Mouse (Mus musculus) kidney, adult 11 months (tissue): ENCODE results near the gene Acbd6.

ENCODE experiments used
- DNase-seq: peaks from one replicate; pipeline ENCODE4 v3.0.0; 2022

Gene Acbd6

DNA sequence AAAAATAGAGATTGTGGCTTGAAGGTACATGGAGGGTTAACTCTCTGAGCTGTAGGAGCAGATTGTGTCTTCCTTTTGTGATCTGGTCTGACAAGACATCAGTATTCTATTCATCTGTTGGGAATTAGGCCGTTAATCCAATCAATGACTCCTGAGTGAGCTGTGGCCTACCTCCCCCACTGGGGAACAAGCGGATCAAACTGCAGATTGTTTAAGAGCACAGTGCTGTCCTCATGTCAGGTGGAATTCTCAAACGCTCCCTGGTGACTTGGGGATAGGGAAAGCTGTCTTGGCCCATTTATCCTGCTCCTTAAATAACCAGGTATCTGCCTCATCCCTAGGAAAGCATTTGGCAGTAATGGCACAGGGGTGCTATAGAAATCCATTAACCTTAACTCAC lies 97.0 kb downstream of the Acbd6 start:
- DNase-seq: no peak

DNA sequence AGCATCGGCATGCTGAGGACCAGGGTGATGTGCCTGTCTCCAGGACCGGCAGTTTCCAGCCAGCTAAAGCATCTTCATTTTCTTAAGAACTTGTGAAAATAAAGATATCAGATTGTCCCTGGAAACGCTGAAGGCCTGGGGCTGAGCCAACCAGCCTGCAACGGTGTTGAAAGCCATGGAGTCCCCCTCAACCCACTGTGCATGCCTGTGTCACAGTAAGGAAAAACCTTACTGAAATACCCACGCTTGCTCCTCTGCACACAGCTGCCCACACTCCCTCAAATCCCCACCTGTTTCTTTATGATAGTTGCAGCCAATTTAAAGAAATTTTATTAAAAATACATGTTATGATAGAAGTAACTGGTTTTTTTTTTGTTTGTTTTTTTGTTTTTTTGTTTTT lies 98.4 kb downstream of the Acbd6 start:
- no peak for DNase-seq

DNA sequence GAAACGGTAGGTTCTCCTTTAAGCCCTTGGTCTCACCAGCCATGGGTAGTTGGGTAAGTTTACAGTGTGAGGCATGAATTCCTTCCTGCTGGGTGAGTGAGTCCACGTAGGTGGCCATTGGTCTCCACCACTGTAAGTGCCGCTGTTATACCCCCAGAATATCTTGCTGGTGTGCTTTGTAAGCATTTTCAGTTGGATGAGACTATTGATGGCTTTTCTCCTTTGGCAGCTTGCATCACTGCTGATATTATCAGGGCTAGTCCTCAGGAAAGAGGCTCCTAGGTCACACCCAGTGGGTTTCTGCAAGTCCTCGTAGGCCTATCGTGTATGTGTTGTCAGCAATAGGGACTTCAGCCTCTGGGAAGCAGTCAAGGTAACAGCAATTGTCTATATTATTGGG lies 106.1 kb downstream of the Acbd6 start:
- no peak for DNase-seq

DNA sequence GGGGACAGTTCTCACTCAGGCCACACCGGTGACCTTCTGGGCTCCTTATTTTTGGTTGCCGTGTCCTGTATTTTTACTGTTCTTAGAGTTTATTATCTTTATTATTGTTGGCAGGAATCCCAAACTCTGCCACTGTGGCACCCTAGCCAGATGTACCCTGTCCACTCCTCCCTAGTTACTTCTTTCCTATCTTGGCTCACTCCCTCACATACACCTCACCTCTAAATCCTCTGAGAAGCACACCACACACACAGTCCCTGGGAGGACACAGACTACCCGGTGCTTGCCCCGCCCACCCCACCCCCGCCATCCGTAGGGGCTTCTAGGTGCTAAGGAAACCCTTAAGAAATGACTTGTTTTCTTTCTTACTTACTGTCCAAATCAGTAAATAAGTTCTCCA lies 117.7 kb downstream of the Acbd6 start:
- DNase-seq: no peak

DNA sequence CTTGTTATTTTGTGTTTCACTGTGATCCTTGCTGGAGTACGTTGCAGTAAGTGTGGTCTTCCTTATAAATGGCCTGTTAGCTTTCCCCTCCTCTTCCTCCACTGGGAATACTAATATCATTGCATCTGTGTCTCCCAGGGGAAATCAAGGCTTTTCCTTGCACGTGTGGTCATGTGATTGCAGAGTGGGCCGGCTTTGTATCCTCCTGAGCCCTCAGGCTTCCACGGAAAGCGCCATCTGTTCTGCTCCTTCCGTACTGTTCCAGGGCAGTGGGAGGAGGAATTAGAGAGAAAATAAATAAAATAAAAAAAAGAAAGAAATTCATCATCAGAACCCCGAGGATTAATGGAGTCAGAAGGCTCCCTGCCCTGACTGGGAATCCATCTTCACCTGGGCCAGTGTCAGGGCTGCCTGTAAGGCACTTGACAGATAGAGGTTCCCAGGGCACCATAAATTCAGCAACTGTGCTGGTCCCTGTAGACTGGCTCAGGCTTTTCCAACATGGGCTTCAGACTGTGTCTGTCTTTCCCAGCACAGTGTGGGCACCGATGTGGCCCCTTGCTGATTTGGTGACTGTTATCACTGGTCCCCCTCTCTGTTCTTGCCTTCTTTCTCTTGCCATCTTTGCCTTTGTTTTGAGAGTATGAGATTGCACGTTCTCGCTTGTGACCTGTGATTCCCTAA lies 123.3 kb downstream of the Acbd6 start:
- no peak for DNase-seq

DNA sequence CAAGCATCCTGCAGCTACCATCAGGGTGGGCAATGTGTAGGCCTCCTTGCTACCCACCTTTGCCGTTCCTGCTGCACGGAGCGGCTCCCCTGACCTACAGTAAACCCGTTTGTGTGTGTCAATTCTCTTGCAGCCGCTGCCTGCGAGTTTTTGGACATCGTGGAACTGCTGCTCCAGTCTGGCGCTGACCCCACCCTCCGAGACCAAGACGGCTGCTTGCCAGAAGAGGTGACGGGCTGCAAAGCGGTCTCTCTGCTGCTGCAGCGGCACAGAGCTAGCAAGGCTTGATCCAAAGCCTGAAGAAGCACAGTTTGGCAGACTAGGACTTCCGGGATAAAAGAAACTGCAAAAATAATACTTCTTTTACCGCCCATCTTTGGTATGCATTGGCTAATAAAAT lies 128.9 kb downstream of the Acbd6 start:
- DNase-seq: no peak

DNA sequence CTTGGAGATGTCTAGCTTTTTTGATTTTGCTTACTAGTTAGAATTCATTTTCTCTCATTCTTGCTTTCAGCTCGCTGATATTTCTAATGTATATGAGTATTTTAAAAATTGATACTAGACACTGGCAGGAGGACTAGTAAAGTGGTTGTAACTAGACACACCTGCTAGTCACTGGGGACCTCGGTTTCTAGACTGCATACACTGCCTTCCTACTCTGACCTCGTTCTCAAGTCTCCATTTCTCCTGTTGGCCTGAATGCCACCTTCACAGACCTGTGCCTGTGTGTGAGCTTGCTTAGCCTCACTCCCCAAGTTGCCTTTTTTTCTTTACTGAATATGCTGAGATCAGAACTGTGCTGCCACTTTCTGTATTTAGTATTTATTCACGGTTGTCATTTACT lies 131.2 kb downstream of the Acbd6 start:
- DNase-seq: no peak

DNA sequence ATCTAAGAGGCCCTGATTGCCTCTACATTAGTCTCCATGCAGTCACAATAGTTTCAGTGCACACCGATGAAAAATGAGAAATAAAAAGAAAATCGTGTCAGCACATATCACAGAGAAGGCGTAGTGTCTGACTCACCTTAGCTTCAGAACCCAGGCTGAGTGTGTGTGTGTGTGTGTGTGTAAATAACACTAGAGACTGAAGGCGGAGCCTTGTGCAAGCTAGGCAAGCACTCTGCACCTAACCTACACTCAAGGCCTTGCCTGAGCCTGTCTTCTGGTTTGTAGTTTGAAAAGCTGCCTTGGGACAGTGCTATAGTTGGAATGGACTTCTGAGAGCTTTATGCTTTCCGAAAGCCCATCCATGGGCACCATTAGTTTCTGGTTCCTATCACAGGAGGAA lies 131.6 kb downstream of the Acbd6 start:
- DNase-seq: no peak

DNA sequence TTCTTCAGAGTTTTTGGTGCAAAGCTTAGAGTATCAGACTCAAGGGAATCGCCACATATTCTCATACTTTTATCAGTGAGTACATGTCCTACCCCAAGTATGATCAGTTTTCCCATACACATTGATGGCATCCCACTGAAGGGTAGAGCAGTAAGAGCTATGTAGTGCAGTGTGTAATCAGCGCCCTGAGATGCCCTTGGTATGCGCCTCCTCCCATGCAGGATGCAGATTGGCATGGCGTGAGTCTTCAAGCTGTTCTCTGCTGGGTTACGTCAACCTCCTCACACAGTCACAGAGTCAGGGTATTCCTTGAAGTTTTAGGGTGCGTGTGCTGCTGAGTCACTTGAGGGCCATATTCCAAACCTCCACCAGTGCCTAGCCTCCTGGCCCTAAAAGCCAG lies 134.3 kb downstream of the Acbd6 start:
- no peak for DNase-seq

DNA sequence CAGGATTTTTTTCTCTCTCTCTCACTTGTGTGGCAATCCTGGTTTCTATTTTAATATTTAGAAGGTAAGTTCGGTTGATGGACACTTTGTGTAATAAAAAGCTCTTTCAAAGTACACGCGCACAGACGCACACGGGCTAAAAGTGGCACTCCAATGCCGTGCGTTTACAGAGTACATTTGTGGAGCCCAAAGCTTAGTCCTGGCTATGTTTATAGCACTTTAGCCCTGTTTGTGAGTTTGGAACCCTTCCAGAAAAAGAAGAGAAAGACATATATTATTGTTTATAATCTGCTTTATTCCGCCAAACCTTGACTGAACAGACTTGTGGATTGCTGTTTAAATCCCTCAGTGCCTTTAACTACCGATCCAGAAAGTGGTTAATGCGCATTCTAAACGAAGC lies 135.1 kb downstream of the Acbd6 start:
- no peak for DNase-seq

DNA sequence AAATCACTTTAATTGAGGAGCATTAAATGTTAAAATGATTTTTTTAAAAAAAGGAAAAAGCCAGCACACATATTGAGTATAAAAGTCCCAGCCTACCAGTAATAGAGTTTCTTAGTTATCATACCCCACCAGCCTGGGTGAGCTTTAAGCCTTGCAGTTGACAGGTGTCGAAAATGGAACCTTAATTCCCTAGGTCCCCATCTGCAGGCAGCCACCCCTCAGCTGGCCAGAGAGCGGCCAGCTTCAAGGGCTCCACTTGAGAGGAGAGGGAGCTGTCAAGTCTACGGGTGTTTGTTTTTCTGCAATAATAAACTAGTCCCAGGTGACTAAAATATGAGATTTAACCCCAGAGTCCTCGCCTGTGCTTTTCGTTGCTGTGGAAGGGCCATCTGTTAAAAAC lies 135.5 kb downstream of the Acbd6 start:
- no peak for DNase-seq

DNA sequence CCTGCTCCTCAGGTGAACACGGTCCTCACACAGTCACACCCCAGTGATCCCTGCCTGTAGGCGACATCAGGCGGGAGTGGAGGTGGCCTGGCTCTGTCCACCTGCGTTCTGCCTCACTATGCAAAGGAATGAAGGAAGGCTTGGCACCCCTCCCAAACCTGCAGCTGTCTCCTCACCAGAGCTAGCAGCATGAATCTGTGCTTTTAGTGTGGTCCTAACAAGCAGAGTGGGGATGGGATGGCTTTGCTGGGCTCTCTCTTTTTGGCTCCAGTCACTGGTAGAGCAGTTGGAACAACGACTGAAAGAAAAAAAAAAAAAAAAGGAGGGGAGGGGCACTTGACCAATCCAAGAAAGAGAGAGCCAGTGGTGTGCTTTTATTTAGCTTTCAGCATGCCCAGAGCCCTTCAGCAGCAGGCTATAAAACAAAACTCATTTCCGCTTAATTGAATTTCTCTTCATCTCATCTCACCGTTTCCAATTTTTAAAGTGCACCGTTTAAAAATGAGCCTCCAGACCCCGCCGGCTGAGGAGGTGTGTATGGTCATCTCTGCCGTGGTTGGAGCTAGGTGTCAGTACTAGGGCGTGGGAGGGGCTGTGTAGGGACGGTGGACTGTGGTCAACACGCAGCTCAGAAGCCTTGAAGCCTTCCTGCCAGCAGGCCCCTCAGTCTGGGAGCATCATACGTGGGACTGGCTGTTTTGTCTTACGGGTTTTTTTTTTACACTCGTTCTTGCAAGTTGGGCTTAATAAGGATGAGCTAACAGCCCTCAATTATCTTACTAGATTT lies 140.6 kb downstream of the Acbd6 start:
- DNase-seq: no peak

DNA sequence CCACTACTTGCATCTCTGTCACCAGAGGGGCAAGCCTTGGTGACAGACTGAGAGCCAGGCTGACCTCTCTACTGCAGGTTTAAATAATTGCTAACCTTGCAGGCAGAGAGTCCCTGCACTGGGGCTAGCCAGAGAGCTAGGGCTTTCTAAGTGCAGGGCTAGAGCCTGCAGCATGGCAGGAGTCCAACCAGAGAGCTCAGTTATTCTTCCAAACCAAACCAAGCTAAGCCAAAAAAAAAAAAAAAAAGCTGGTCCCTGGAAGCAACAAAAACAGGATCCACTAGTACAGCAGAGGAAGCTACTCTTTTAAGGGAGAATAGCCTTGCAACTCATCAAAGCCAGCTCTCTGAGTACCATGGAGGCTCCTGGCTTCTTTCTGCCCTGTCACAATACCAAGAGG lies 143.0 kb downstream of the Acbd6 start:
- no peak for DNase-seq

DNA sequence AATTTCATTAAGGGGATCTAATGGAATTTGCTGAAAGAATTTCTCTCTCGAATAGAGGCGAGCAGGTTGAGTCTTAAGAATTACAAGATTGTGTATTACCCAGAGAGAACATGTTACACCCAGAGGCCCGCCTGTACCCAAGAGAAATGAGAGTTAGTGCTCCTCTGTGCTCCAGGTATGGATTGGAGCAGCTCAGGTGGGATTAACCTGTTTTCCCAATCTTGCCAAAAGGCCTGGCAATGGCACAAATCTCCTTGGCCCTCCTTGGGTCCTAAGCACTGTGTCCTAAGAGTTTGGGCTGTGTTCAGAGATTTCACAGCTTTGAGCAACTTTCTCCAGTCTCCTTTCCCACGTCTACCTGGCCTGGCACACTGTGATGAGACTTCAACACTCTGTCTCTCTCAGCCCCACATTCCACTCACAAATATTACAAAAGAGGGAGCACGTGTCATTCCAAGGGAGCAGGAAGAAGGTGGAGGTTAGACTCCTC lies 145.3 kb downstream of the Acbd6 start:
- no peak for DNase-seq

DNA sequence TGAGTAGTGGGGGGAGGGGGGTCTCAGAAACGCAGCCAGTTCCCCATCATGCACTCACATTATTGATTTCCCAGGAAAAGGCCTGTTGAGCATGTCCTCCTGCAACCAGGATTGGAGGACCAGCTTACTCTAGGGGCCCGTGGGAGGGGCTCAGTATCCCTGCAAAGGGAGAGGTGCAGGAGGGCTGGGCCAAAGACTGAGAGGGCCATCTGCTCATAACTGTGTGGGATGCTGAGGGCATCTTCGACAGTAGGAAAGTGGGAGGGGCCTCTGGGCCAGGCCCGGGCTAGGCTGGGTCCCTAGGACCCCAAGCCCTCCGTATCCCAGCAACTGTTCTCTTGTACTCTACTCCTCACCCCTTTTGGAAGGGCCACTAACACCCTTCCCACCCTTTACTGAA lies 146.3 kb downstream of the Acbd6 start:
- no peak for DNase-seq

DNA sequence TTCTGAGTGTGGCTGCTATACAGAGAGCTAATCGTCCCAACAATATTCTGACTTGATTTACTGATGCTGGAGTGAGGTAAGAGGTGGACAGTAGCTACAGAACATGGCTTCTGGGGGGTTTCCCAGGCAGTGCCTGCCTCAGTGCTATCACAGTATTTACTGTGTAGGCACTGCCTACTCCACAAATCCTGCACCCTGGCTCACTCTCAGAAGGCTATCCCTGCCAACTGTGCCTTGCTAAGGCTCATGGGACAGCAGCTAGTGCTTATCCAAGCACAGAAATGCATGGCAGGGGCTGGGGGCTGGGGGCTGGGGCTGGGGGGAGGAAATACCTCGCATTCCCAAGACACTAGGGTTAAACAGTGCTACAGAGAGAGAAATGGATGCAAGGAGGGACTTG lies 155.4 kb downstream of the Acbd6 start:
- no peak for DNase-seq

DNA sequence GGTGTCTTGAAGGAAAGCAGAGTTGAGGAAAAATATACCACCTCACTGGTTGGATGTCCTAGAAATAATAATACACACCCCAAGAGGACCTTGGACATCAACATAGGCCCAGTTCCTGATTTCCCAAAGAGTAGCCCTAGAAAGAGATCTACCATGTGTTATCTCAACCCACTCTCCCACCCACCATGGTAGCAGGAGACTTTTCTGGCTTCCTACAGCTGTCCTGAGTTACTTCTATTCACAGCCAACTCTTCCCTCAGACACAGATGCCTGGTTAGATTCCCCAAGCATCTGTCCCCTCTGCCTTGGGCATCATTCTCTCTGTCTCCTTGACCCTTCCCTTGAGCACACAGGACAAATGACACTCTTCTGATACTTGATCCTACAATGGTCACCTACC lies 157.4 kb downstream of the Acbd6 start:
- no peak for DNase-seq

DNA sequence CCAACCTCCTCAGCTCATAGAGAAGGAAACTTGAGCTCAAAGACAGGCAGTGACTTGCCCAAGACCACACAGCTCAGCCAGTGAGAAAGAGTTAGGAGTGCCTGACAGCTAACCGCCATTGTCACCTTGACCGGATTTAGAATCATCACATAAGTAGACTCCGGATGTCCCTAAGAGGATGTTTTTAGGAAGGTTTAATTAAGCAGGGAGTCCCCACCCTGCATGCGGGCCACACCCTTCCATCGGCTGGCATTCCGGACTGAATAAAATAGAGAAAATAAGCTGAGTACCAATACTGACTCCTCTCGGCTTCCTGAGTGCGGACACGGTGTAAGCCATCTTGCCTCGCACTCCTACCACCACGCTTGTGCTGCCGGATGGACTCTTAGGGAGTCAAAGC lies 159.4 kb downstream of the Acbd6 start:
- no peak for DNase-seq

DNA sequence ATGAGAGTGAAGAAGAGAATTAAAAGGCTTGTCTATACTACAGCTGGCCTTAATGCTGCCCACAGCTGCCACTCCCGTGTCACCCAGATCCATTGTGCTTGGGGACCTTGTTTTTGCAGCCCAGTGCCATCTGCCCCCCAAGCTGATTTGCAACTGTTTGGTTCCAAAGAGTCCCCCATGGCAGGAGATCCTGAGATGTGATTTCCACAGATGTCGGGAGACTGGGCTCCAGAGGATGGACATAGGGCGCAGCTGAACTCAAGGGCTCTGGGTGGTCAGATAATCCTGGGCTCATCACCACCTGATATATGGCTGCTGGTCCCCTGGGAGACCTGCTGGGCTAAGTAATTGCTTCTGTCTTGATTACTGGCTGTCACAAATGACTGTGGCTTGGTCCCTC lies 160.9 kb downstream of the Acbd6 start:
- DNase-seq: no peak

DNA sequence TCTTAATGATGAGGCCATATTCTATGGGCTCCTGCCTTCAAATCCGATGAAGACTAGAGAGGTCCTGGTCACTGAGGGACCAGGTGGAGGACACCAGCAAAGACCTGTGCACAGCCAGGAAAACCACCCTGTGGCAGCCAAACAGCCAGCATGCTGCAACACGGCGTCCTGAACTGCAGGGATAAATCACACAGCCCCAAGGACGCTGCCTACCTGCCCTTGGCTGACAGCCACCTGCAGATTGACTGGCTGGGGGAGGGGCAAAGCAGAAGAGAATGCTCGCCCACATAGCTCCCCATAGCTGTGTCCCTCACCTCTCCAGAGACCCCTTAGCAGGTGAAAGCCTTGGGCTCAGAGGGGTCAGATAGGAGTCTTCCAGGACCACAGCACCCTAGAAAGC lies 162.1 kb downstream of the Acbd6 start:
- no peak for DNase-seq

DNA sequence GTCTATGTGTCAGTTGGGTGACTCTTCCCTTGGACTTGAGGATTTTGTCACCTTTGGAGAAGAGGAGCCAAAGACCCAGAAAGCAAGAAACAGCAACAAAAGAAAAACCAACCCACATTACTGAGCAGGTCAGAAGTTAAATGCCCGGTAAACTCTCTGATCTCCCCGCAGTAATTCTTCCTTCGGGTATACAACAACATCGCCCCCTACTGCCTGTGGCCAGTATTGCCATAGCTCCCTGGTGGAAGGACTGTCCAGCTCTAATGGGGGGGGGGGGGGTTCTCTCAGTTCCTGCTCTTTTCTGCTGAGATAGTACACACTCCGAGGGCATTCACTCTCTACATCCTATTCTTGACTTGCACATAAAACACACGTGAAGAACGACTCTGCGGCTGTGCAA lies 163.5 kb downstream of the Acbd6 start:
- no peak for DNase-seq

DNA sequence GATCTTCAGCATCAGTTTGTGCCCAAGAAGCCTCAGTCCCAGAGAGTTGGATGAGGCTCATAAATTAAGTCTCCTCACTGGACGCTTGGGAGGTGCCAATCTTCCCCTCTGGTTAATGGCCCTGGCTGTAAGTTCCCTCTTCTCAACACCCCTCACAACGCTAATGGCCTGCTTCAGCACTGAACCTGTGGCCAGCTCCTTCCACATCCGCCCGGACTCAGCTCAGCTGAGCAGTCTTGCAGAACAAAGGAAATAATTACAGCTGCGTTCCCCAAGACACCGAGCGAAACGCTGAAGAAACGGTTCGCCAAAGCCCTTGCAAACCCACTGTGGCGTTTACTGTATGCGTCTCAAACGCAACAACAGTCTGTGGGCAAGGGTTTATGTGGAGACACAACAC lies 164.3 kb downstream of the Acbd6 start:
- no peak for DNase-seq

DNA sequence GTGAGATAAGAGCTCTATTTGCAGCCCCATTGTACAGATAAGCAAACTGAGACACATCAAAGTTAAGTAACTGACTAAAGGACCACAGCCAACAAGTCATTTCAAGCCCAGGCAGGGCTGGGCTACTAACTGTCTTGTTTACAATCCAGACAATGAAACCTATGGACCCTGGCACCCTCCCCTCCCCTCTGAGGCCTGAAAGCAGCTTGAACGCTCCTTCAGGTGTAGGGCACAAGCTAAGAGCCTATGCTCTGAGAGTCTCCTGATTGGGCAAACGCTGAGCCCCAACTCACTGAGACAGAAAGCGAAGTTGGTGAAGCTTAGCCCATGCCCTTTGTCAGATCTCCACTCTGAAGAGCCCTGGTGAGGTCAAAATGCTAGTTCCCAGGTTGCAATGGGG lies 166.4 kb downstream of the Acbd6 start:
- DNase-seq: no peak

DNA sequence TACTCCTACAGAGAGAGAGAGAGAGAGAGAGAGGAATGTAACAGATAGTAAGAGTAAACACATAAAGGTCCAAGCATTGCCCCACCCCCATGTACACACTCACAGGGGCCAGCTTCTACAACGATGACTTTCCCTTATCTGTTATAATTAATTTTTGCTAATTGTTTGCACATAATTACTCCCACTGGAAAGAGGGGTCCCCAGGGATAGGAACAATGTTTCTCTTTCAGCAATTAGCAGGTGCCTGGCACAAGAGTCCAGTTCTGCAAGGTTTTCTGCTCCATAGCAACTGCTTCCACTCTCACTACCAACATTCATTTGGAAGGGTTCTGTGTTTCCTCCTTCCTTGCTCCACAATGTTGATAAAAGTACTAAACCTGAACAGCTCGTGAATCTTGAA lies 168.0 kb downstream of the Acbd6 start:
- DNase-seq: no peak

DNA sequence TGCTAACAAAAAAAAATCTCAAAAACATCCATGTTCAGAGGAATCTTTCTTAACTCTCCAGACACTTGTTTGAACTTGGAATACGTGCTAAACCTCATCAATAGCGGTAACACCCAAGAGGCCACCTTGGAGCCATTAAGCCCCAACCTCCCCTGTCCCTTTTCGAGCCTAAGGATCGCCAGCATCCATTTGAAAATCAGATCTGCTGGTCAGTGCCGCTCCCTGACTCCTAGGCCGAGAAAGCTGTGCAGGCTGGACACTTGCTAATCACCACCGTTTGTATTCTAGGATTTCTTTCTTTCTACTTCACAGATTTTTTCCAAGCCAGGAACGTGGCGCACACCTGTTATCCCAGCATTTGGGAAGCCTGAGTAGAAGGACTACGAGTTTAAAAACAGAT lies 169.9 kb downstream of the Acbd6 start:
- DNase-seq: no peak
